Mouse (Mus musculus) heart, adult 2 months (tissue): Measurements from ENCODE around the gene Arhgap35. TPM values are rescaled to one million over a fixed set of nuclear protein-coding genes. Genes with fewer than 3 reads are reported as not detected.

Experiments used
- DNase-seq, 2 experiments: peaks; one replicate each; pipeline ENCODE4 v3.0.0; 2021
- H3K27ac ChIP-seq: fragments of 200-600 bp; 2 replicates; pipeline ENCODE4 v1.8.1; 2022
- H3K27me3 ChIP-seq: fragments of 200-500 bp; 2 replicates; pipeline ENCODE4 v1.6.1; 2012; ENCODE audit warnings: mild to moderate bottlenecking, low read length, inconsistent platforms, mixed read lengths; ENCODE audit not compliant: control insufficient read depth, insufficient read depth
- H3K36me3 ChIP-seq: fragments of 200-500 bp; 2 replicates; pipeline ENCODE4 v1.6.1; 2012; ENCODE audit warnings: low read length, inconsistent platforms; ENCODE audit not compliant: control insufficient read depth, insufficient read depth
- H3K4me1 ChIP-seq: fragments of 200-500 bp; 2 replicates; pipeline ENCODE4 v1.6.1; 2011; ENCODE audit warnings: low read length; ENCODE audit not compliant: control insufficient read depth, insufficient read depth
- H3K4me3 ChIP-seq: fragments of 200-600 bp; 2 replicates; pipeline ENCODE4 v1.8.1; 2022
- H3K79me2 ChIP-seq: fragments of 200-500 bp; replicated peaks from 2 replicates; pipeline ENCODE4 v1.6.1; 2012; ENCODE audit warnings: mild to moderate bottlenecking, inconsistent platforms, low read length, moderate library complexity, mixed read lengths; ENCODE audit not compliant: control insufficient read depth, insufficient read depth
- H3K9ac ChIP-seq: fragments of 200-500 bp; 2 replicates; pipeline ENCODE4 v1.6.1; 2012; ENCODE audit warnings: low read depth, mild to moderate bottlenecking, control low read depth, inconsistent platforms, low read length, mixed read lengths
- CTCF ChIP-seq: fragments of 200-600 bp; IDR thresholded peaks from 2 replicates; pipeline ENCODE4 v1.8.1; 2022; ENCODE audit warnings: antibody characterized with exemption, mild to moderate bottlenecking, moderate library complexity
- EP300 ChIP-seq: fragments of 200-500 bp; IDR thresholded peaks from 2 replicates; pipeline ENCODE4 v1.6.1; 2011; ENCODE audit warnings: low read depth, low read length, control low read depth; ENCODE audit not compliant: insufficient read depth
- POLR2A ChIP-seq: fragments of 200-500 bp; IDR thresholded peaks from 2 replicates; pipeline ENCODE4 v1.6.1; 2011; ENCODE audit warnings: mild to moderate bottlenecking, low read depth, low read length, control low read depth; ENCODE audit not compliant: insufficient read depth
- WGBS: fragments of 180-500 bp; shearing (Covaris S2); methylation state at CpG from one replicate; pipeline ENCODE4 v1.1.7; 2018; 5-methylcytosine and 5-hydroxymethylcytosine counted together
- intact Hi-C: fragments of 180-260 bp; cut with DNase I; formaldehyde crosslinking; loops from one replicate; pipeline ENCODE4 v1.15.1; 2025
- polyA plus RNA-seq: library from polyadenylated mRNA; depleted of rRNA; stranded (reverse); fragments of >200 nt; gene quantifications from 2 replicates; pipeline ENCODE4 v1.2.3, GENCODE M21; 2012
- total RNA-seq, 2 experiments: library from RNA; stranded (reverse); gene quantifications; 2 replicates each; pipeline ENCODE4 v1.2.3; 2021

The Arhgap35 gene
- total and polyA plus RNA-seq, 3 experiments: 15.6 to 33.8 (median 32.5) TPM

GRCm38 (mm10) chr7:16461151-16461550, 153.6 kb downstream of the Arhgap35 start:
- Histone ChIP-seq H3K79me2 (no peaks in the 10 kb centered on the region), H3K27me3 (no peaks in the 10 kb centered on the region), H3K27ac (no peak overlapping the region), H3K9ac (no peak overlapping the region), H3K4me3 (no peak overlapping the region), H3K4me1 (no peaks in the 10 kb centered on the region), H3K36me3 (no peaks in the 10 kb centered on the region)
- WGBS: 55% methylated on average over 6 of the region's 6 CpGs
- no peak for DNase-seq
- TF ChIP-seq CTCF (no peak), EP300 (no peak), POLR2A (no peak)
- intact Hi-C loops: loop anchor here (5.0 to 10.0 kb wide), 2 partner anchors 84 to 166 kb away; no protein-coding TSS in a partner anchor

GRCm38 (mm10) chr7:16460566-16460965, 154.2 kb downstream of the Arhgap35 start:
- Histone ChIP-seq H3K36me3 (no peaks in the 10 kb centered on the region), H3K9ac (no peak overlapping the region), H3K79me2 (no peaks in the 10 kb centered on the region), H3K4me3 (no peak overlapping the region), H3K4me1 (no peaks in the 10 kb centered on the region), H3K27me3 (no peaks in the 10 kb centered on the region), H3K27ac (no peak overlapping the region)
- TF ChIP-seq POLR2A: no peak
- TF ChIP-seq CTCF: no peak
- no peak for TF ChIP-seq EP300
- intact Hi-C loops: loop anchor here (5.0 to 10.0 kb wide), 2 partner anchors 83 to 166 kb away; no protein-coding TSS in a partner anchor
- WGBS: 53% methylated on average over 13 of the region's 13 CpGs
- DNase-seq: no peak

- TF ChIP-seq EP300: no peak
- TF ChIP-seq POLR2A: no peak
- TF ChIP-seq CTCF: no peak
- no peaks in the 10 kb centered on the region for H3K27me3 ChIP-seq
- H3K79me2 ChIP-seq: no peaks in the 10 kb centered on the region
- intact Hi-C loops: loop anchor here (10.0 kb wide), 1 partner anchor 141 kb away; no protein-coding TSS in a partner anchor
- DNase-seq: no peak
- no peak overlapping the region for H3K4me3 ChIP-seq
- H3K9ac ChIP-seq: no peak overlapping the region
- WGBS: 85% methylated on average over 5 of the region's 5 CpGs
- H3K27ac ChIP-seq: no peak overlapping the region
- H3K36me3 ChIP-seq: no peaks in the 10 kb centered on the region
- H3K4me1 ChIP-seq: peaks cover 2% of the 10 kb centered on the region
Observed at GRCm38 (mm10) chr7:16456289-16456688, 158.5 kb downstream of the Arhgap35 start.

- no peak overlapping the region for H3K27ac ChIP-seq
- TF ChIP-seq CTCF: no peak
- TF ChIP-seq POLR2A: no peak
- no peak for TF ChIP-seq EP300
- no peak for DNase-seq
- intact Hi-C loops: loop anchor here (10.0 kb wide), 1 partner anchor 140 kb away; no protein-coding TSS in a partner anchor
- H3K27me3 ChIP-seq: no peaks in the 10 kb centered on the region
- peaks cover 2% of the 10 kb centered on the region for H3K4me1 ChIP-seq
- 95% methylated on average over 14 of the region's 14 CpGs for WGBS
- H3K9ac ChIP-seq: no peak overlapping the region
- no peak overlapping the region for H3K4me3 ChIP-seq
- H3K36me3 ChIP-seq: no peaks in the 10 kb centered on the region
- no peaks in the 10 kb centered on the region for H3K79me2 ChIP-seq
Observed at GRCm38 (mm10) chr7:16455016-16455415, 159.8 kb downstream of the Arhgap35 start.

GRCm38 (mm10) chr7:16453118-16453711, 161.6 kb downstream of the Arhgap35 start:
- DNase-seq: peak in 1 of 2 experiments; percentile 56
- H3K79me2 ChIP-seq: no peaks in the 10 kb centered on the region
- H3K4me1 ChIP-seq: peaks cover 2% of the 10 kb centered on the region
- H3K9ac ChIP-seq: peak overlapping the region; percentile 79
- TF ChIP-seq CTCF (no peak), EP300 (no peak), POLR2A (no peak)
- peak overlapping the region; percentile 70 for H3K4me3 ChIP-seq
- WGBS: under 1% methylated on average over 23 of the region's 23 CpGs
- intact Hi-C loops: loop anchor here (2.0 to 10.0 kb wide), 2 partner anchors 54 to 138 kb away; no protein-coding TSS in a partner anchor
- H3K36me3 ChIP-seq: no peaks in the 10 kb centered on the region
- H3K27me3 ChIP-seq: no peaks in the 10 kb centered on the region
- peak overlapping the region; percentile 74 for H3K27ac ChIP-seq

- H3K4me3 ChIP-seq: peak within 1 kb of the TSS; percentile 70
- no peak for TF ChIP-seq CTCF
- TF ChIP-seq POLR2A: no peak
- TF ChIP-seq EP300: no peak
- intact Hi-C loops: loop anchor here (2.0 to 10.0 kb wide), 2 partner anchors 54 to 138 kb away; no protein-coding TSS in a partner anchor
- WGBS: 2% methylated on average over 29 of the region's 30 CpGs
- peak within 1 kb of the TSS; percentile 79 for H3K9ac ChIP-seq
- DNase-seq: peak; percentile 89 to 94
- no peaks in the 10 kb centered on the region for H3K79me2 ChIP-seq
- H3K36me3 ChIP-seq: no peaks in the 10 kb centered on the region
- peaks cover 2% of the 10 kb centered on the region for H3K4me1 ChIP-seq
- H3K27me3 ChIP-seq: no peaks in the 10 kb centered on the region
- H3K27ac ChIP-seq: peak within 1 kb of the TSS; percentile 74
Observed at GRCm38 (mm10) chr7:16452587-16453073, 162.2 kb downstream of the Arhgap35 start, which contains the start of gene Tmem160. Tmem160 (plus strand) TSS chr7:16452779.
